Mouse (Mus musculus) heart, postnatal 0 days (tissue): ENCODE measurements around the gene Cyb5r1. TPM values are rescaled to one million over a fixed set of nuclear protein-coding genes. Genes with fewer than 3 reads are reported as not detected.

Source experiments
- ATAC-seq: fragments of 200-750 bp; cut with Nextera tagmentation; 2 replicates; pipeline ENCODE4 v1.8.0; 2017; ENCODE audit warnings: low read depth, moderate number of reproducible peaks, moderate library complexity; ENCODE audit not compliant: insufficient read depth
- DNase-seq: peaks from one replicate; pipeline ENCODE4 v3.0.0-alpha.2; 2016; ENCODE audit warnings: low spot score
- H3K27ac ChIP-seq: fragments of 300-500 bp; sonication (generic); 2 replicates; pipeline ENCODE4 v1.5.1; 2014; ENCODE audit warnings: low read depth, mild to moderate bottlenecking
- H3K27me3 ChIP-seq: fragments of 300-500 bp; sonication (generic); 2 replicates; pipeline ENCODE4 v1.6.1; 2014; ENCODE audit warnings: low read length, mixed read lengths; ENCODE audit not compliant: control insufficient read depth, insufficient read depth
- H3K36me3 ChIP-seq: fragments of 300-500 bp; sonication (generic); replicated peaks from 2 replicates; pipeline ENCODE4 v1.6.1; 2014; ENCODE audit warnings: low read length, mixed read lengths; ENCODE audit not compliant: control insufficient read depth, insufficient read depth
- H3K4me1 ChIP-seq: fragments of 300-500 bp; sonication (generic); 2 replicates; pipeline ENCODE4 v1.6.1; 2014; ENCODE audit warnings: antibody characterized with exemption; ENCODE audit not compliant: control insufficient read depth, insufficient read depth
- H3K4me2 ChIP-seq: fragments of 300-500 bp; sonication (generic); 2 replicates; pipeline ENCODE4 v1.6.1; 2014; ENCODE audit warnings: low read depth, mild to moderate bottlenecking, low read length, moderate library complexity
- H3K4me3 ChIP-seq: fragments of 300-500 bp; sonication (generic); 2 replicates; pipeline ENCODE4 v1.5.1; 2014; ENCODE audit warnings: low read depth, low read length
- H3K9ac ChIP-seq: fragments of 300-500 bp; sonication (generic); replicated peaks from 2 replicates; pipeline ENCODE4 v1.6.1; 2014; ENCODE audit warnings: low read depth, low read length, mixed read lengths
- H3K9me3 ChIP-seq: fragments of 300-500 bp; sonication (generic); replicated peaks from 2 replicates; pipeline ENCODE4 v1.6.1; 2016; ENCODE audit warnings: low read length; ENCODE audit not compliant: control insufficient read depth
- CTCF ChIP-seq: IDR thresholded peaks from 2 replicates; pipeline ENCODE4 v1.5.1; 2016; ENCODE audit warnings: antibody characterized with exemption, control low read depth, low read depth
- EP300 ChIP-seq: IDR thresholded peaks from 2 replicates; pipeline ENCODE4 v1.6.1; 2016; ENCODE audit warnings: antibody characterized with exemption, low read depth
- WGBS: fragments of 180-500 bp; shearing (Covaris S2); extraction: QIAGEN DNeasy Blood & Tissue Kit; methylation state at CpG from one replicate; pipeline ENCODE4 v1.1.7; 2014; 5-methylcytosine and 5-hydroxymethylcytosine counted together
- polyA plus RNA-seq: library from polyadenylated mRNA; unstranded; fragments of >200 nt; fragmentation: Nextera tagmentation; extraction: Ambion mirVana; gene quantifications from 2 replicates; pipeline ENCODE4 v1.2.1, GENCODE M21; 2015
- total RNA-seq: library from RNA; depleted of rRNA; stranded (reverse); fragments of >200 nt; gene quantifications from 2 replicates; pipeline ENCODE4 v1.2.3, GENCODE M21; 2014; ENCODE audit warnings: low replicate concordance

Gene Cyb5r1
- total and polyA plus RNA-seq, 2 experiments from 2014 or later, result 33.9 to 40.0 TPM

- no peak overlapping the region for H3K27ac ChIP-seq
- no peak overlapping the region for H3K9ac ChIP-seq
- no peaks in the 10 kb centered on the region for H3K9me3 ChIP-seq
- peaks cover 19% of the 10 kb centered on the region for H3K36me3 ChIP-seq
- H3K4me3 ChIP-seq, result no peak overlapping the region
- ATAC-seq, result no peak
- no peaks in the 10 kb centered on the region for H3K27me3 ChIP-seq
- TF ChIP-seq EP300 (no peak), CTCF (no peak)
- DNase-seq, result no peak
- H3K4me2 ChIP-seq, result no peak overlapping the region
- WGBS, result 72% methylated on average over 4 of the region's 4 CpGs
- peaks cover 6% of the 10 kb centered on the region for H3K4me1 ChIP-seq
These were observed 42.2 kb upstream of the Cyb5r1 start for GRCm38 (mm10) chr1:134363194-134363593.

GRCm38 (mm10) chr1:134365491-134365890, 39.9 kb upstream of the Cyb5r1 start:
- ATAC-seq, result no peak
- Histone ChIP-seq H3K9ac (no peak overlapping the region), H3K9me3 (0 out of 2 replicates have a peak, but pooled peaks cover 3% of the 10 kb centered on the region), H3K36me3 (no peaks in the 10 kb centered on the region), H3K27ac (no peak overlapping the region), H3K4me3 (no peak overlapping the region), H3K4me1 (peaks cover 6% of the 10 kb centered on the region), H3K4me2 (no peak overlapping the region), H3K27me3 (no peaks in the 10 kb centered on the region)
- no peak for DNase-seq
- TF ChIP-seq EP300 (no peak), CTCF (no peak)
- 52% methylated on average over 5 of the region's 5 CpGs for WGBS

- H3K4me2 ChIP-seq, result no peak overlapping the region
- H3K9ac ChIP-seq, result no peak overlapping the region
- ATAC-seq, result no peak
- H3K4me1 ChIP-seq, result no peaks in the 10 kb centered on the region
- H3K27ac ChIP-seq, result no peak overlapping the region
- H3K36me3 ChIP-seq, result no peaks in the 10 kb centered on the region
- H3K4me3 ChIP-seq, result no peak overlapping the region
- no peaks in the 10 kb centered on the region for H3K27me3 ChIP-seq
- WGBS, result 44% methylated on average over 9 of the region's 9 CpGs
- H3K9me3 ChIP-seq, result 0 out of 2 replicates have a peak, but pooled peaks cover 6% of the 10 kb centered on the region
- DNase-seq, result peak; percentile 45
- peak; percentile 62 for TF ChIP-seq CTCF
- TF ChIP-seq EP300, result no peak
These were observed 36.5 kb upstream of the Cyb5r1 start for GRCm38 (mm10) chr1:134368777-134369337.

- H3K27ac ChIP-seq, result no peak overlapping the region
- H3K4me1 ChIP-seq, result no peaks in the 10 kb centered on the region
- H3K27me3 ChIP-seq, result no peaks in the 10 kb centered on the region
- no peaks in the 10 kb centered on the region for H3K36me3 ChIP-seq
- no peak overlapping the region for H3K9ac ChIP-seq
- WGBS, result 59% methylated on average over 2 of the region's 2 CpGs
- DNase-seq (no peak), ATAC-seq (no peak)
- H3K4me3 ChIP-seq, result no peak overlapping the region
- no peak overlapping the region for H3K4me2 ChIP-seq
- H3K9me3 ChIP-seq, result 0 out of 2 replicates have a peak, but pooled peaks cover 6% of the 10 kb centered on the region
- TF ChIP-seq EP300 (no peak), CTCF (no peak)
These were observed 31.2 kb upstream of the Cyb5r1 start for GRCm38 (mm10) chr1:134374124-134374523.

GRCm38 (mm10) chr1:134381051-134381450, 24.3 kb upstream of the Cyb5r1 start:
- TF ChIP-seq CTCF (no peak), EP300 (no peak)
- Histone ChIP-seq H3K4me2 (0 out of 2 replicates have a peak overlapping the region, but pooled peaks have one; percentile 57), H3K9ac (no peak overlapping the region), H3K4me1 (peaks cover 5% of the 10 kb centered on the region; the same call in 1 of the 2 replicates), H3K4me3 (no peak overlapping the region), H3K27ac (no peak overlapping the region), H3K9me3 (no peaks in the 10 kb centered on the region), H3K27me3 (no peaks in the 10 kb centered on the region), H3K36me3 (no peaks in the 10 kb centered on the region)
- whole genome bisulfite sequencing, result 73% methylated on average over 2 of the region's 2 CpGs
- ATAC-seq, result no peak
- no peak for DNase-seq
